In the genomic region with DNA sequence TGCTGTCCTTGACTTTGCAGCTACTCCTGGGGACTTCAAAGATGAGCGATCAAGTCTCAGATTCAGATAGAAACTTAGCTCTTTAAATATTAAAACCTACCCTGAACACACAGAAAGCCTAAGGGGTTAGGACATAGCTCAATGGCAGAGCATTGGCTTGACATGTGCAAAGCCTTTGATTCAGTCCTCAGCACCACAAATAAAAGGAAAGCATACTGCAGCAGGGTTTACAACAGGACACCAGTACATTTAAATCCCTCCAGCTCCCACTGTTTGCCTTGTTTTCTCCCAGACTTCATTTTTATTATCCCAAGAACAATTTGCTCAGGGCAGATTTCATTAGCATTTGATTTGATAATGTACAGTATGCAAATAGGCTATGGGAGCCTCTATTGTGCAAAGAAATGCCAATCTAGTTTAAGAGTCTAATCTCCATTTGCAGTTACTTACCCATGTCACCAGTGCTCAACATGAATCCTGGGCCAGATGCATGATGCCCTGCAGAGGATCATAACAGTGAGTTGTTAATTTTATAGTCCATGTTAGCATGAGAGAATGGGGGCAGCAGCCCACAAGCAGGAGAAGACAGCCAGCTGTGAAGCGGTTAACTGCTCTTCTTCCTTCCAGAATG, we compare ENCODE assay signal across 14 mouse cellular contexts.
"Had no signal": no experiment of that assay in that cellular context is flagged by ENCODE, and none has a peak within 500 bp of the region (broad histone marks: within the 10 kb centered on the region; RNA-seq: fewer than 3 reads in every experiment).

No protein-coding gene starts in this region.

- DNase-seq: kidney, adult 8-10 months; kidney, postnatal 25 days; lung, adult 2 months; lung, postnatal 36 days; retina, postnatal 1 day; right cerebral cortex, postnatal 4 days; spleen, adult 18-20 months; thymus, postnatal 36 days had no signal

- H3K4me2 ChIP-seq: liver, embryonic 11.5 days; liver, embryonic 15.5 days had no signal

- H3K27me3 ChIP-seq: liver, embryonic 15.5 days had no signal

- H3K9me3 ChIP-seq: limb, embryonic 10.5 days; liver, embryonic 15.5 days had no signal

- H3K4me1 ChIP-seq: limb, embryonic 10.5 days; liver, embryonic 15.5 days had no signal

- H3K4me3 ChIP-seq: left cerebral cortex, adult 2 months; limb, embryonic 10.5 days; liver, embryonic 15.5 days had no signal

- H3K9ac ChIP-seq: liver, embryonic 15.5 days had no signal

- H3K36me3 ChIP-seq: limb, embryonic 10.5 days; liver, embryonic 15.5 days had no signal

- ATAC-seq: intestine, postnatal 0 days; lung, postnatal 0 days had no signal

- H3K27ac ChIP-seq: left cerebral cortex, adult 2 months; limb, embryonic 10.5 days; liver, embryonic 15.5 days had no signal
